8 mouse cellular contexts compared by ENCODE assay signal in the genomic region with DNA sequence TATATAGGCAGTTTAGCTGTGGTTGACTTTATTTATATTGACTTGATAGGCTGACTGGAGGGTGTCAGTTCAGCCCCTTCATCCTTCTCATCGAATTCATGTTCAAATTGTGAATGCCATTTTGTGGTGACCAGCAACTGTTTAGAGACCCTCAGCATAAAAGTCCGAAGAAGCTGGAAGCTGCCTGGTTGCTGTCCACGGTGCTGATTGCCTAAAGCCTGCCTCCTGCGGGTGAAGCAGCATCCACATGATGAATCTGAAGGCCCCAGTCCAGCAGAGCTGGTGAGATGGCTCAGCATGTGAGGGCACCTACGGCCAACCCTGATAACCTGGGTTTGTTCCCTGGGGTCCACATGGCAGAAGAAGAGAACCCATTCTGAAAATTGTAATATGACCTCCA. TPM values are rescaled to one million over a fixed set of nuclear protein-coding genes. Genes with fewer than 3 reads are reported as not detected.
DNase-seq lines count a peak whose midpoint lies in the region; ATAC-seq and TF ChIP-seq lines count a peak whose summit lies in the region.
"Had no signal": no experiment of that assay in that cellular context is flagged by ENCODE, and none has a peak within 500 bp of the region (broad histone marks: within the 10 kb centered on the region; RNA-seq: fewer than 3 reads in every experiment).

No protein-coding gene starts in this region.

- DNase-seq in left cerebral cortex, postnatal 4 days: peak; percentile 21
- DNase-seq in left cerebral cortex, adult 11 months (ENCODE audit: low spot score): no peak
- DNase-seq in R1 (ENCODE audit: low read depth, low spot score): peak; percentile 62
- DNase-seq in embryo, embryonic 10.5 days (ENCODE audit: low spot score): peak; percentile 78
- DNase-seq in lung, embryonic 14.5 days: peak; percentile 88
- no peak for DNase-seq in spleen, adult 12 weeks (ENCODE audit: low spot score)
- no peak for DNase-seq in left cerebral cortex, adult 8-10 months (ENCODE audit: low spot score in 2 of 2)

- intact Hi-C loops in left cerebral cortex, postnatal 4 days (cut with DNase I): no loop called here

- peak; percentile 54 for TF ChIP-seq CTCF in lung, embryonic 14.5 days (IDR thresholded peaks at IDR 0.05; ENCODE audit: low read depth)

- no peak overlapping the region for H3K9ac ChIP-seq in lung, embryonic 14.5 days
- H3K9ac ChIP-seq: embryonic facial prominence, embryonic 13.5 days had no signal

- no peak overlapping the region for H3K27ac ChIP-seq in lung, embryonic 14.5 days (ENCODE audit: low read depth)
- H3K27ac ChIP-seq: embryonic facial prominence, embryonic 13.5 days had no signal

- no peaks in the 10 kb centered on the region for H3K9me3 ChIP-seq in lung, embryonic 14.5 days (ENCODE audit: low read depth, low read length)
- H3K9me3 ChIP-seq: embryonic facial prominence, embryonic 13.5 days had no signal

- ATAC-seq in lung, embryonic 14.5 days (ENCODE audit: insufficient read depth): no peak

- 14% methylated on average over 5 of the region's 5 CpGs for WGBS in lung, embryonic 14.5 days

- H3K27me3 ChIP-seq in lung, embryonic 14.5 days (ENCODE audit: insufficient read depth, low read length): peaks cover 7% of the 10 kb centered on the region; the same call in 1 of the 2 replicates

- no peaks in the 10 kb centered on the region for H3K4me1 ChIP-seq in lung, embryonic 14.5 days (ENCODE audit: insufficient read depth)

- H3K4me2 ChIP-seq in lung, embryonic 14.5 days: no peak overlapping the region
- H3K4me2 ChIP-seq: embryonic facial prominence, embryonic 13.5 days had no signal

- H3K4me3 ChIP-seq in lung, embryonic 14.5 days (ENCODE audit: low read depth, low read length): no peak overlapping the region
- H3K4me3 ChIP-seq: embryonic facial prominence, embryonic 13.5 days had no signal

- no peaks in the 10 kb centered on the region for H3K36me3 ChIP-seq in lung, embryonic 14.5 days (ENCODE audit: insufficient read depth)
- H3K36me3 ChIP-seq: embryonic facial prominence, embryonic 13.5 days had no signal

RNA-seq across cellular contexts. Expression of a gene that starts 4.1 kb away (rescaled TPM):
- total RNA-seq in left cerebral cortex, postnatal 4 days (2021): not detected
- polyA plus RNA-seq in lung, embryonic 14.5 days (2014; fragmentation: Nextera tagmentation; extraction: Ambion mirVana): 6.4 and 9.9 TPM in 2 replicates
- total RNA-seq in left cerebral cortex, adult 8-10 months (2022): under 1 TPM; 0.21 to 0.38 (median 0.30) TPM

RNA-seq across cellular contexts. Expression of a gene that starts 23.2 kb away (rescaled TPM):
- 10 to 100 TPM; 36.3 to 38.1 TPM for total RNA-seq in left cerebral cortex, postnatal 4 days (2021)
- polyA plus RNA-seq in lung, embryonic 14.5 days (2014; fragmentation: Nextera tagmentation; extraction: Ambion mirVana): 3.2 and 3.5 TPM in 2 replicates
- 10 to 100 TPM; 56.0 to 73.7 (median 67.4) TPM for total RNA-seq in left cerebral cortex, adult 8-10 months (2022)

Comparison
In these comparisons a context has a peak if more than half of its experiments do, and no peak if none do; other contexts are left out.
1. DNase-seq: peak in left cerebral cortex, postnatal 4 days (single experiment), R1 (single experiment), embryo, embryonic 10.5 days (single experiment) and lung, embryonic 14.5 days (single experiment); none in left cerebral cortex, adult 11 months (single experiment), spleen, adult 12 weeks (single experiment) and left cerebral cortex, adult 8-10 months (0 of 2).